Mouse (Mus musculus): ENCODE results near the gene Klhl9.
A peak's percentile ranks its signal among the peaks of the same experiment; 100 is the strongest.
"Not testable (repeated sequence)": the region's sequence is repeated elsewhere in the genome, so short reads cannot be mapped to it uniquely, and the experiment has no call there.

The Klhl9 gene

DNA sequence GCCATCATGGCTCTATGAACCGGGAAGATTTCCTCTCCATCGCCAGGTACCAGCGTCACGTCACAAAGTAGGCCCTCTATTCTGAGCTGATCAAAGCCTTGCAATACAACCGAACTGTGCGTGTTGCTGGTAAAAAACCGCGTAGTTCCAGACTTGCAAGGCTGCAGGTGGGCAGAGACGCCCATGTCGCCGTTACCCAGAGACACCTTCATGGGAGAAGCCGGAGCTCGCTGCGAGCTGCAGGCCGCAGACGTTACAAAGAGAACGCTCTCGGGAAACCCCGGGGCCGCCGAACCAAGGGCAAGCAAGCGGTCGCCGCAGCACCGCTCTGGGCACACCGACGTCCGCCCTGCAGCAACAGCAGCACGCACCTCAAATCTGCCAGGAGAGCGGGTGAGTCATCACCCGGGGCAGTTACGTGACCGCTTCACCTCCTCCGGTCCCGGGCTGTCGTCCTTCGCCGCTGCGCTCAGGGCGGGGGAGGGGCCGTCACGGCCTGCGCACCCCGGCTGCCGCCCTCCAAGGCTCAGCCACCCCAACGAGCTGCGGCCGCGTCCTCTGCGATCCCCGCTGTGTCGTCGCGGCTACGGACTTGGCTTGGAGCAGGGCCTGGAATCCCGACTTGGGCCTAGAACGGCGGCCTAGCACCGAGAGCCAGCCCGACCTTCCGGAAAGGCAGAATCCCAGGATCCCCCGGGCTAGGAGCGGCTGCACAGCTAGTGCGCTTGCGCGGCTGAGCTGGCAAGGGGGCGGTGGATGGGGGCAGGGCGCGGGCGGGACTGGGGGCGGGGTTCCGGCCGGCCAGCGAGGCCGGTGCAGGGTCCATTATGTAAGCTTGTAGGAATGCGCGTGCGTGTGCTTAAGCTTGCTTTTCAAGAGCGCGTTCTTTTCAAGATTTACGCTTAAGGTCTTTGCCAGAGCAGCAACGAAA is at the start of gene Klhl9, which contains the start of gene Gm26566:
TSS of gene Klhl9 (minus strand) at position 675 of the 931 bp plus-strand sequence.
TSS of gene Gm26566 (plus strand) at position 15 of the 931 bp plus-strand sequence.
- peak; percentile 97 for DNase-seq (ENCODE audit: low spot score)

GRCm38 (mm10) chr4:88763384-88764018 is 41.2 kb upstream of the Klhl9 start:
- DNase-seq (ENCODE audit: low spot score), result peak; percentile 74

DNA sequence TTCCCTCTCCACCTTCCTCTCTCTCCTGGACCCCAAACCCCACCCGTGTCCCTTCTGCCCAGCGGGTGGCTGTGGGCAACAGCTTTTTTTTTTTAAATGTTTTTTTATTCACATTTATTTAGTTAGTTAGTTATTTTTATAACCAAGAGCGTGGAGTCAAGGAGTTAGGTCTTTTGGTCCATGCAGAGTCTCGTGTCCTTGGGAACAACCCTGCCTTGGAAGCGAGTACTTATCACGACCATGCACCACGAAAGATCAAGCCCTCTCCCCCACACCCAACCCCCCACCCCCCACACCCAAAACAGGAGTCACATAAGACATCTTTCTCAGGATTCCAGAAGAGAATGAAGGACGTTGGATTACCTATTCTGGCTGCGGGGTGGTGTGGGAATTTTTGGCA is 40.1 kb upstream of the Klhl9 start:
- DNase-seq (ENCODE audit: low spot score), result not testable (repeated sequence)

- DNase-seq (ENCODE audit: low spot score), result not testable (repeated sequence)
These were observed 39.5 kb upstream of the Klhl9 start for GRCm38 (mm10) chr4:88761776-88762175.

- peak; percentile 64 for DNase-seq (ENCODE audit: low spot score)
These were observed 38.2 kb upstream of the Klhl9 start for GRCm38 (mm10) chr4:88760431-88760830.

GRCm38 (mm10) chr4:88759610-88760268 is 37.5 kb upstream of the Klhl9 start, which contains the start of gene Gm13283:
Gene Gm13283 (plus strand): TSS chr4:88760119.
- not testable (repeated sequence) for DNase-seq (ENCODE audit: low spot score)

DNA sequence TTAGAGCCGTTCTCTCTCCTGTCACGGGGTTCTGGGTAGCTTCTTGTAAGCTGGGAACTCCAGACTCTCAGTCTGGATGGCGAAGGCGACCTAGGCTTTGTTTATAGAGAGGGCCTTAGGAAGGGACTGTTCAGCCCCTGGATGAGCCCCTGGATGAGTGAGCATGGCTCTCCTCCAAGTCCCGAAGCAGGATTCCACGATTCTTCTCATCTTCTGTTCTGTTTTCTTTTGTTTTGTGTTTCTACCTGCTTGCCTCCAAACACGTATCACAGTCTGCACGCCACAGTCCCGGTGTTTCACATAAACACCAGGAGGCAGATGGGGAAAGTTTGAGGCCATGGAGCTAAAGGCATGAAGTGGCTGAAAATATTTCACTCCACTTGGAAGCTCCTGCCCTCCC is 36.5 kb upstream of the Klhl9 start:
- DNase-seq (ENCODE audit: low spot score), result not testable (repeated sequence)

GRCm38 (mm10) chr4:88757628-88758031 is 35.4 kb upstream of the Klhl9 start:
- DNase-seq (ENCODE audit: low spot score), result peak; percentile 86

GRCm38 (mm10) chr4:88756581-88757513 is 34.6 kb upstream of the Klhl9 start:
- DNase-seq (ENCODE audit: low spot score), result peak; percentile 32

GRCm38 (mm10) chr4:88754818-88755340 is 32.6 kb upstream of the Klhl9 start, which contains the start of gene Gm13271:
Gene Gm13271 (plus strand): TSS chr4:88754868.
- DNase-seq (ENCODE audit: low spot score), result not testable (repeated sequence)

- DNase-seq (ENCODE audit: low spot score), result no peak
These were observed 27.7 kb upstream of the Klhl9 start for GRCm38 (mm10) chr4:88749926-88750325.

GRCm38 (mm10) chr4:88744207-88744606 is 21.9 kb upstream of the Klhl9 start:
- DNase-seq (ENCODE audit: low spot score), result no peak

DNA sequence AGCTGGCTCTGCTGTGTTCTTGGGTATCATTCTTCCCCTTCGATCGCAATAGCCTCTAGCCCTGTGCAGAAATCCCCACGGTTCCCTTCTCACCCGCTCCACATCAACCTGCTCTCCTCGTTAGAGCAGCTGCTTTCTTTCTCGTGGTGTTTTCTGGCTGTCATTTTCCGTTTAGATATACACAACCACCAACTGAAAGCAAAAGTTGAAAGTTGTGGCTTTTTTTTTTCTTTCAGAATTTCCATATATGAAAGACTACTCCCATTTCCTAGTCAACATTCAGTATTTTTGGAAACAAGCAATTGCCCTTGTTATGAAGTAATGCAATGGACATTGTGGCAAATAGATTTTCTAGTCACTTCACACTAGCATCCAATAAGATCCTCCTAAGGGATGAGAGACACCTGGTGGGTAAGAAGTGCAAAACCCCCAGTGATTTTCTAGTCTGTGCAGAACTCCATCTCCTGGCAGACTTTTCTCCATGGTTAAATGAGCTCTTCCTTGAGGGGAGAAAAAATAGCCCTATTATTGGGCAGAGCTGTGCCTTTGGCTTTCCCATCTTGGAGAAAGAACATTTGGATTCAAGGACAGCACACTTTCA is 20.6 kb upstream of the Klhl9 start:
- DNase-seq (ENCODE audit: low spot score), result no peak

DNA sequence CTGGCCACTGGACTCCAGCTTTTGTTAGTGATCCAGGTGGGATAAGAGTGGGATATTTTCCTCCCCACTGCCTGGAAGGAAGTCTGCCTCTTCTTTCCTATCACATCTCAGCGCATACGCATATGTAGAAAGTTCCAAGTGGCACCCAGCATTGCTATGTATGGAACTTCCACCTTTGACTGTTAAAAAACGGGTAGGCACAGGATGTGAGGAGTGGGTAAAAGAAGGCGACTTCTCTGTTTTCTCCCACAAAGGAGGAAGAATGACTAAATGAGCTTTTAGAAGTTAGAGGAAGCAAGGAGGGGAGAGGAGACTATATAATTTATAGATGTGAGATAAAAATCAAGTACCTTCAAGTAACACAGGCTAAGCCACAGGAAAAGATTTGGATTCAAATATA is 19.2 kb upstream of the Klhl9 start:
- DNase-seq (ENCODE audit: low spot score), result no peak

GRCm38 (mm10) chr4:88739036-88739435 is 16.8 kb upstream of the Klhl9 start:
- no peak for DNase-seq (ENCODE audit: low spot score)

DNA sequence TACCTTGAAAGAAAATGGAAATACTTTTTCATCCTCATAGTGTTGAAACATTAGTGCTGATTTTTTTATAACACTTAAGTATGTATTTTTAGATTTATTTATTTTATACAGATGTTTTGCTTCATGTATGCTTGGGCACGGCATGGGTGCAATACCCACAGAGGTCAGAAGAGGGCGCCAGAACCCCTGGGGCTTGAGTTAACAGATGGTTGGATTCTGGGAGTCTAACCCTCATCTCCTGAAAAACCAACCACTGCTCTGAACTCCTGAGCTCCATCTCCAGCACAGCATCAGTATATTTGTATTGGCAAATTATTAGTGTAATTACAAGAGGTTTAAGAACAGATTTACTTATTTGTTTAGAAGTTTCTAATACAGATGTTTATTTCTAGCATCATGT is 16.2 kb upstream of the Klhl9 start:
- DNase-seq (ENCODE audit: low spot score), result no peak

GRCm38 (mm10) chr4:88727324-88727723 is 5.1 kb upstream of the Klhl9 start:
- DNase-seq (ENCODE audit: low spot score), result no peak

GRCm38 (mm10) chr4:88726727-88727126 is 4.5 kb upstream of the Klhl9 start:
- no peak for DNase-seq (ENCODE audit: low spot score)

- no peak for DNase-seq (ENCODE audit: low spot score)
These were observed 1.3 kb upstream of the Klhl9 start for GRCm38 (mm10) chr4:88723497-88724090.

DNA sequence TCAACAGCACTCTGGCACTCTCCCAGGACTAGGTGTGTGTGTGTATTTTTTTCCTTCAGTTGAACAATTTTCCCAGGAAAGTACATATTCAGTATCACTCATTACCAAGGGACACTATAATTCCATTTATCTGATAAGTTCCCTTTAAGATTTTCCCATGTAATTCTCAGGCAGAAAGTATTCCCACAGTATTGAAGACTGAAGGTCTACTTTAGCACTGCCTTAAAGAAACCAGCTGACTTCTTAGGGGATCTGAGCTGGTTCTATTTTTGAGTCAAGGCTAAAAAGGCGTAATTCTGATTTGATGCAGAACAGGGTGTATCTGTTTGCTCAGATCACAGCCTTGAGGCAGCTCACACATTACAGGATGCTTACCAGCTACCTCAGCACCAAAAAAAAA is 3.5 kb downstream of the Klhl9 start:
- DNase-seq (ENCODE audit: low spot score), result no peak
